Mouse (Mus musculus): Measurements from ENCODE around the gene Sox11.

The Sox11 gene

GRCm38 (mm10) chr12:27335356-27336055, 6.9 kb downstream of the Sox11 start:
- no peak for DNase-seq

GRCm38 (mm10) chr12:27333590-27333989, 8.8 kb downstream of the Sox11 start:
- DNase-seq: no peak

- DNase-seq: no peak
Measured at GRCm38 (mm10) chr12:27323423-27323822, 19.0 kb downstream of the Sox11 start.

GRCm38 (mm10) chr12:27320705-27321104, 21.7 kb downstream of the Sox11 start:
- DNase-seq: no peak

- DNase-seq: no peak
Measured at GRCm38 (mm10) chr12:27312985-27313384, 29.4 kb downstream of the Sox11 start.

- DNase-seq: no peak
Measured at GRCm38 (mm10) chr12:27311854-27312466, 30.4 kb downstream of the Sox11 start.

- no peak for DNase-seq
Measured at GRCm38 (mm10) chr12:27311316-27311832, 31.0 kb downstream of the Sox11 start.

- no peak for DNase-seq
Measured at GRCm38 (mm10) chr12:27310703-27311102, 31.7 kb downstream of the Sox11 start.

- DNase-seq: no peak
Measured at GRCm38 (mm10) chr12:27309969-27310368, 32.4 kb downstream of the Sox11 start.

- no peak for DNase-seq
Measured at GRCm38 (mm10) chr12:27304713-27305437, 37.5 kb downstream of the Sox11 start.

- no peak for DNase-seq
Measured at GRCm38 (mm10) chr12:27303190-27303589, 39.2 kb downstream of the Sox11 start.

GRCm38 (mm10) chr12:27298721-27299120, 43.7 kb downstream of the Sox11 start:
- no peak for DNase-seq

- DNase-seq: no peak
Measured at GRCm38 (mm10) chr12:27294191-27294590, 48.2 kb downstream of the Sox11 start.

- no peak for DNase-seq
Measured at GRCm38 (mm10) chr12:27293736-27294135, 48.6 kb downstream of the Sox11 start.

- no peak for DNase-seq
Measured at GRCm38 (mm10) chr12:27293208-27293607, 49.2 kb downstream of the Sox11 start.
